Mouse (Mus musculus): ENCODE measurements at regions not wholly inside any gene's neighbourhood (a gene's known extent, or its start where the extent isn't known, plus 50 kb on each side); places are given as distances from the start of the nearest gene placed in this dataset.

GRCm38 (mm10) chr2:48644114-48644513 lies 169.8 kb upstream of the Acvr2a start:
- no peak for TF ChIP-seq GATA4 (IDR thresholded peaks at IDR 0.05; ENCODE audit: insufficient replicate concordance, low read length)

- TF ChIP-seq GATA4 (IDR thresholded peaks at IDR 0.05; ENCODE audit: insufficient replicate concordance, low read length), result no peak
These were observed 163.6 kb upstream of the Acvr2a start for GRCm38 (mm10) chr2:48650281-48650680.

- no peak for TF ChIP-seq GATA4 (IDR thresholded peaks at IDR 0.05; ENCODE audit: insufficient replicate concordance, low read length)
These were observed 152.7 kb upstream of the Acvr2a start for GRCm38 (mm10) chr2:48661222-48661621.

- no peak for TF ChIP-seq GATA4 (IDR thresholded peaks at IDR 0.05; ENCODE audit: insufficient replicate concordance, low read length)
These were observed 148.8 kb upstream of the Acvr2a start for GRCm38 (mm10) chr2:48665103-48665502.

- no peak for TF ChIP-seq GATA4 (IDR thresholded peaks at IDR 0.05; ENCODE audit: insufficient replicate concordance, low read length)
These were observed 124.8 kb upstream of the Acvr2a start for GRCm38 (mm10) chr2:48689098-48689497.

GRCm38 (mm10) chr2:48694509-48694908 lies 119.4 kb upstream of the Acvr2a start:
- no peak for TF ChIP-seq GATA4 (IDR thresholded peaks at IDR 0.05; ENCODE audit: insufficient replicate concordance, low read length)

- TF ChIP-seq GATA4 (IDR thresholded peaks at IDR 0.05; ENCODE audit: insufficient replicate concordance, low read length), result no peak
These were observed 113.0 kb upstream of the Acvr2a start for GRCm38 (mm10) chr2:48700886-48701285.

- TF ChIP-seq GATA4 (IDR thresholded peaks at IDR 0.05; ENCODE audit: insufficient replicate concordance, low read length), result no peak
These were observed 108.7 kb upstream of the Acvr2a start for GRCm38 (mm10) chr2:48705103-48705804.

GRCm38 (mm10) chr2:48705805-48706150 lies 108.1 kb upstream of the Acvr2a start:
- no peak for TF ChIP-seq GATA4 (IDR thresholded peaks at IDR 0.05; ENCODE audit: insufficient replicate concordance, low read length)

GRCm38 (mm10) chr2:48706188-48706587 lies 107.7 kb upstream of the Acvr2a start:
- TF ChIP-seq GATA4 (IDR thresholded peaks at IDR 0.05; ENCODE audit: insufficient replicate concordance, low read length), result no peak

- no peak for TF ChIP-seq GATA4 (IDR thresholded peaks at IDR 0.05; ENCODE audit: insufficient replicate concordance, low read length)
These were observed 97.7 kb upstream of the Acvr2a start for GRCm38 (mm10) chr2:48716206-48716605.

- TF ChIP-seq GATA4 (IDR thresholded peaks at IDR 0.05; ENCODE audit: insufficient replicate concordance, low read length), result no peak
These were observed 96.1 kb upstream of the Acvr2a start for GRCm38 (mm10) chr2:48717770-48718169.

- no peak for TF ChIP-seq GATA4 (IDR thresholded peaks at IDR 0.05; ENCODE audit: insufficient replicate concordance, low read length)
These were observed 95.6 kb upstream of the Acvr2a start for GRCm38 (mm10) chr2:48718261-48718660.

GRCm38 (mm10) chr2:48730780-48731179 lies 83.1 kb upstream of the Acvr2a start:
- TF ChIP-seq GATA4 (IDR thresholded peaks at IDR 0.05; ENCODE audit: insufficient replicate concordance, low read length), result no peak

- TF ChIP-seq GATA4 (IDR thresholded peaks at IDR 0.05; ENCODE audit: insufficient replicate concordance, low read length), result no peak
These were observed 80.0 kb upstream of the Acvr2a start for GRCm38 (mm10) chr2:48733936-48734335.

- no peak for TF ChIP-seq GATA4 (IDR thresholded peaks at IDR 0.05; ENCODE audit: insufficient replicate concordance, low read length)
These were observed 79.4 kb upstream of the Acvr2a start for GRCm38 (mm10) chr2:48734521-48734920.

- no peak for TF ChIP-seq GATA4 (IDR thresholded peaks at IDR 0.05; ENCODE audit: insufficient replicate concordance, low read length)
These were observed 77.6 kb upstream of the Acvr2a start for GRCm38 (mm10) chr2:48736312-48736711.

Measured in liver, adult (tissue).